Mouse (Mus musculus): Measurements from ENCODE around the gene AI597479. TPM values are rescaled to one million over a fixed set of nuclear protein-coding genes. Genes with fewer than 3 reads are reported as not detected.

The AI597479 gene
- polyA plus RNA-seq, 1 experiment from 2014 or later, result 5.0 TPM

GRCm38 (mm10) chr1:43091306-43092055, 7.0 kb upstream of the AI597479 start:
- Histone ChIP-seq H3K27ac (ENCODE audit: low read depth) (peak overlapping the region; percentile 87), H3K36me3 (replicated peaks; ENCODE audit: insufficient read depth, low read length) (no peaks in the 10 kb centered on the region), H3K4me3 (ENCODE audit: low read depth, low read length) (peak overlapping the region; percentile 73), H3K9me3 (ENCODE audit: low read length) (no peaks in the 10 kb centered on the region), H3K4me1 (ENCODE audit: insufficient read depth) (peaks cover 13% of the 10 kb centered on the region), H3K9ac (replicated peaks) (peak overlapping the region; percentile 82), H3K4me2 (ENCODE audit: low read depth, low read length) (peak overlapping the region; percentile 92), H3K27me3 (ENCODE audit: insufficient read depth, low read length) (no peaks in the 10 kb centered on the region)
- WGBS (ENCODE audit: insufficient replicate concordance), result 21% methylated on average over 13 of the region's 13 CpGs
- peak; percentile 21 for DNase-seq
- ATAC-seq, result no peak; the same call in 1 of the 2 replicates
- TF ChIP-seq EP300 (IDR thresholded peaks at IDR 0.05; ENCODE audit: low read depth) (no peak), CTCF (IDR thresholded peaks at IDR 0.05; ENCODE audit: low read depth) (no peak)

- H3K9me3 ChIP-seq (ENCODE audit: low read length), result no peaks in the 10 kb centered on the region
- under 1% methylated on average over 79 of the region's 102 CpGs for WGBS (ENCODE audit: insufficient replicate concordance)
- no peaks in the 10 kb centered on the region for H3K36me3 ChIP-seq (replicated peaks; ENCODE audit: insufficient read depth, low read length)
- TF ChIP-seq CTCF (IDR thresholded peaks at IDR 0.05; ENCODE audit: low read depth) (no peak), EP300 (IDR thresholded peaks at IDR 0.05; ENCODE audit: low read depth) (no peak)
- ATAC-seq (peak; percentile 92), DNase-seq (peak; percentile 73)
- H3K27me3 ChIP-seq (ENCODE audit: insufficient read depth, low read length), result no peaks in the 10 kb centered on the region
- H3K4me3 ChIP-seq (ENCODE audit: low read depth, low read length), result peak overlapping the region; percentile 73
- H3K4me2 ChIP-seq (ENCODE audit: low read depth, low read length), result peak overlapping the region; percentile 92
- peak overlapping the region; percentile 82 for H3K9ac ChIP-seq (replicated peaks)
- H3K4me1 ChIP-seq (ENCODE audit: insufficient read depth), result peaks cover 13% of the 10 kb centered on the region
- H3K27ac ChIP-seq (ENCODE audit: low read depth), result peak overlapping the region; percentile 87
Measured at GRCm38 (mm10) chr1:43092056-43093015, 6.2 kb upstream of the AI597479 start.

- no peaks in the 10 kb centered on the region for H3K9me3 ChIP-seq (ENCODE audit: low read length)
- TF ChIP-seq CTCF (IDR thresholded peaks at IDR 0.05; ENCODE audit: low read depth), result no peak
- no peak for TF ChIP-seq EP300 (IDR thresholded peaks at IDR 0.05; ENCODE audit: low read depth)
- H3K36me3 ChIP-seq (replicated peaks; ENCODE audit: insufficient read depth, low read length), result no peaks in the 10 kb centered on the region
- WGBS (ENCODE audit: insufficient replicate concordance), result 87% methylated on average over 2 of the region's 2 CpGs
- peaks cover 15% of the 10 kb centered on the region for H3K4me1 ChIP-seq (ENCODE audit: insufficient read depth)
- H3K27me3 ChIP-seq (ENCODE audit: insufficient read depth, low read length), result no peaks in the 10 kb centered on the region
- ATAC-seq, result no peak
- H3K4me3 ChIP-seq (ENCODE audit: low read depth, low read length), result no peak overlapping the region
- no peak overlapping the region for H3K27ac ChIP-seq (ENCODE audit: low read depth)
- no peak overlapping the region for H3K4me2 ChIP-seq (ENCODE audit: low read depth, low read length)
- no peak overlapping the region for H3K9ac ChIP-seq (replicated peaks)
- no peak for DNase-seq
Measured at GRCm38 (mm10) chr1:43094206-43094605, 4.3 kb upstream of the AI597479 start.

GRCm38 (mm10) chr1:43108729-43109128, 10.2 kb downstream of the AI597479 start:
- Histone ChIP-seq H3K4me2 (ENCODE audit: low read depth, low read length) (no peak overlapping the region), H3K4me3 (ENCODE audit: low read depth, low read length) (no peak overlapping the region), H3K9me3 (ENCODE audit: low read length) (no peaks in the 10 kb centered on the region), H3K27me3 (ENCODE audit: insufficient read depth, low read length) (no peaks in the 10 kb centered on the region), H3K27ac (ENCODE audit: low read depth) (no peak overlapping the region), H3K4me1 (ENCODE audit: insufficient read depth) (no peaks in the 10 kb centered on the region), H3K9ac (replicated peaks) (no peak overlapping the region), H3K36me3 (replicated peaks; ENCODE audit: insufficient read depth, low read length) (peaks cover 18% of the 10 kb centered on the region)
- ATAC-seq, result no peak
- no peak for TF ChIP-seq CTCF (IDR thresholded peaks at IDR 0.05; ENCODE audit: low read depth)
- no peak for TF ChIP-seq EP300 (IDR thresholded peaks at IDR 0.05; ENCODE audit: low read depth)
- no peak for DNase-seq
- WGBS (ENCODE audit: insufficient replicate concordance), result 83% methylated on average over 2 of the region's 2 CpGs

GRCm38 (mm10) chr1:43110556-43110955, 12.0 kb downstream of the AI597479 start:
- Histone ChIP-seq H3K27me3 (ENCODE audit: insufficient read depth, low read length) (no peaks in the 10 kb centered on the region), H3K9me3 (ENCODE audit: low read length) (no peaks in the 10 kb centered on the region), H3K4me1 (ENCODE audit: insufficient read depth) (no peaks in the 10 kb centered on the region), H3K4me3 (ENCODE audit: low read depth, low read length) (no peak overlapping the region), H3K9ac (replicated peaks) (no peak overlapping the region), H3K27ac (ENCODE audit: low read depth) (no peak overlapping the region), H3K36me3 (replicated peaks; ENCODE audit: insufficient read depth, low read length) (peaks cover 30% of the 10 kb centered on the region), H3K4me2 (ENCODE audit: low read depth, low read length) (no peak overlapping the region)
- WGBS (ENCODE audit: insufficient replicate concordance), result 51% methylated on average over 4 of the region's 4 CpGs
- peak; percentile 82 for DNase-seq
- TF ChIP-seq CTCF (IDR thresholded peaks at IDR 0.05; ENCODE audit: low read depth) (peak; percentile 91), EP300 (IDR thresholded peaks at IDR 0.05; ENCODE audit: low read depth) (no peak)
- 0 out of 2 replicates have a peak, but pooled peaks have one; percentile 38 for ATAC-seq

- Histone ChIP-seq H3K9ac (replicated peaks) (no peak overlapping the region), H3K9me3 (ENCODE audit: low read length) (no peaks in the 10 kb centered on the region), H3K27ac (ENCODE audit: low read depth) (no peak overlapping the region), H3K4me2 (ENCODE audit: low read depth, low read length) (no peak overlapping the region), H3K4me3 (ENCODE audit: low read depth, low read length) (no peak overlapping the region), H3K36me3 (replicated peaks; ENCODE audit: insufficient read depth, low read length) (peaks cover 44% of the 10 kb centered on the region), H3K27me3 (ENCODE audit: insufficient read depth, low read length) (no peaks in the 10 kb centered on the region), H3K4me1 (ENCODE audit: insufficient read depth) (no peaks in the 10 kb centered on the region)
- ATAC-seq (no peak), DNase-seq (peak; percentile 29)
- WGBS (ENCODE audit: insufficient replicate concordance), result 81% methylated on average over 2 of the region's 2 CpGs
- TF ChIP-seq CTCF (IDR thresholded peaks at IDR 0.05; ENCODE audit: low read depth) (peak; percentile 64), EP300 (IDR thresholded peaks at IDR 0.05; ENCODE audit: low read depth) (no peak)
Measured at GRCm38 (mm10) chr1:43112882-43113281, 14.4 kb downstream of the AI597479 start.

Measured in liver, postnatal 0 days (tissue).